40 mouse cellular contexts compared by ENCODE assay signal in the genomic region with DNA sequence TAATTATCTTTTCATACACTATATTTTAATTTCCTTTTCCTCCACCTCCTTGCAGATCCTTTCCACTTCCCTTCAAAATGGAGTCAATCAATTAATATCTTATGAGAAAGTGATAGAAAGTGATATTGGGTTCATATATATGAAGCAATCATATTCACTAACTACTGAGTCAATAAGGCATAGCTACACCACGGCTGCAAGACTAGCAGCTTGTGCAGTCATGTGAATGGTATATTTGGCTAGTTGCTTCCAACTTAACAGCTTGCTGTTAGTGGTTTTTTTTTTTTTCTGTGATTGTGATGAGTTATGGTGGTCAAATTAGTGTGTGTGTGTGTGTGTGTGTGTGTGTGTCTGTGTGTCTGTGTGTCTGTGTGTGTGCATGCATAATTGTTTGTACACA. TPM values are rescaled to one million over a fixed set of nuclear protein-coding genes. Genes with fewer than 3 reads are reported as not detected.
"Had no signal": no experiment of that assay in that cellular context is flagged by ENCODE, and none has a peak within 500 bp of the region (broad histone marks: within the 10 kb centered on the region; RNA-seq: fewer than 3 reads in every experiment).

No protein-coding gene starts in this region.

- ATAC-seq: liver, embryonic 12.5 days; liver, postnatal 0 days; lung, postnatal 0 days; midbrain, embryonic 13.5 days; midbrain, embryonic 15.5 days; midbrain, embryonic 16.5 days had no signal

- DNase-seq: left cerebral cortex, postnatal 4 days; liver; liver, embryonic 13.5 days; liver, postnatal 0 days; lung, adult 18-20 months; lung, adult 2 months; lung, embryonic 14.5 days; lung, postnatal 10 days; lung, postnatal 14 days; lung, postnatal 36 days; lung, postnatal 4 days; midbrain, embryonic 14.5 days had no signal

- H3K9ac ChIP-seq: limb, embryonic 12.5 days; limb, embryonic 13.5 days; limb, embryonic 15.5 days; liver, embryonic 12.5 days; liver, embryonic 13.5 days; liver, embryonic 14.5 days; liver, embryonic 15.5 days; liver, postnatal 0 days; lung, embryonic 14.5 days; lung, embryonic 15.5 days; midbrain, embryonic 12.5 days; midbrain, embryonic 13.5 days; midbrain, embryonic 15.5 days; neural tube, embryonic 12.5 days; neural tube, embryonic 13.5 days had no signal

- H3K27ac ChIP-seq: limb, embryonic 10.5 days; limb, embryonic 12.5 days; limb, embryonic 13.5 days; limb, embryonic 15.5 days; liver, embryonic 12.5 days; liver, embryonic 13.5 days; liver, embryonic 14.5 days; liver, embryonic 15.5 days; lung, embryonic 15.5 days; macrophage; midbrain, embryonic 10.5 days; midbrain, embryonic 12.5 days; midbrain, embryonic 13.5 days; midbrain, embryonic 15.5 days; neural tube, embryonic 12.5 days; neural tube, embryonic 13.5 days had no signal

- H3K4me2 ChIP-seq: limb, embryonic 12.5 days; limb, embryonic 13.5 days; limb, embryonic 15.5 days; liver, embryonic 11.5 days; liver, embryonic 12.5 days; liver, embryonic 13.5 days; liver, embryonic 15.5 days; lung, embryonic 14.5 days; lung, embryonic 15.5 days; midbrain, embryonic 11.5 days; midbrain, embryonic 12.5 days; midbrain, embryonic 13.5 days; midbrain, embryonic 15.5 days; neural tube, embryonic 12.5 days; neural tube, embryonic 13.5 days had no signal

- H3K27me3 ChIP-seq: limb, embryonic 12.5 days; limb, embryonic 13.5 days; limb, embryonic 15.5 days; liver, embryonic 12.5 days; liver, embryonic 13.5 days; liver, embryonic 15.5 days; lung, embryonic 15.5 days; megakaryocyte, embryonic 14.5 days; midbrain, embryonic 12.5 days; midbrain, embryonic 13.5 days; midbrain, embryonic 15.5 days; neural tube, embryonic 12.5 days; neural tube, embryonic 13.5 days had no signal

- H3K4me3 ChIP-seq: limb, embryonic 10.5 days; limb, embryonic 12.5 days; limb, embryonic 13.5 days; limb, embryonic 15.5 days; liver, embryonic 12.5 days; liver, embryonic 13.5 days; liver, embryonic 15.5 days; lung, embryonic 15.5 days; megakaryocyte, embryonic 14.5 days; midbrain, embryonic 10.5 days; midbrain, embryonic 12.5 days; midbrain, embryonic 13.5 days; midbrain, embryonic 15.5 days; myocyte; neural tube, embryonic 12.5 days; neural tube, embryonic 13.5 days had no signal

- H3K4me1 ChIP-seq: limb, embryonic 10.5 days; limb, embryonic 12.5 days; limb, embryonic 13.5 days; limb, embryonic 15.5 days; liver, embryonic 12.5 days; liver, embryonic 13.5 days; liver, embryonic 15.5 days; lung, embryonic 15.5 days; megakaryocyte, embryonic 14.5 days; midbrain, embryonic 15.5 days; neural tube, embryonic 12.5 days had no signal

- H3K36me3 ChIP-seq: limb, embryonic 10.5 days; limb, embryonic 12.5 days; limb, embryonic 13.5 days; limb, embryonic 15.5 days; liver, embryonic 12.5 days; liver, embryonic 13.5 days; liver, embryonic 15.5 days; lung, embryonic 15.5 days; midbrain, embryonic 10.5 days; midbrain, embryonic 12.5 days; midbrain, embryonic 13.5 days; midbrain, embryonic 15.5 days; neural tube, embryonic 12.5 days; neural tube, embryonic 13.5 days had no signal

- H3K9me3 ChIP-seq: limb, embryonic 10.5 days; limb, embryonic 12.5 days; limb, embryonic 13.5 days; limb, embryonic 15.5 days; liver, embryonic 12.5 days; liver, embryonic 13.5 days; liver, embryonic 15.5 days; lung, embryonic 15.5 days; megakaryocyte, embryonic 14.5 days; midbrain, embryonic 10.5 days; midbrain, embryonic 12.5 days; midbrain, embryonic 13.5 days; midbrain, embryonic 15.5 days; neural tube, embryonic 12.5 days; neural tube, embryonic 13.5 days had no signal

RNA-seq across cellular contexts. Expression of a gene that starts 25.0 kb away (rescaled TPM):
- total RNA-seq: liver, adult 2 months; megakaryocyte progenitor cell, adult 5-6 weeks; megakaryocyte, adult 5-6 weeks; megakaryocyte-erythroid progenitor cell, adult 5-6 weeks; monocyte, adult 5-6 weeks had no signal
- polyA plus RNA-seq: limb, embryonic 10.5 days; limb, embryonic 11.5 days; liver, adult 2 months; liver, embryonic 11.5 days; liver, embryonic 14.5 days; liver, embryonic 15.5 days; liver, embryonic 16.5 days; liver, postnatal 0 days; lung, adult 2 months; lung, embryonic 14.5 days; lung, postnatal 0 days had no signal
